Mouse (Mus musculus) thymus, adult 2 months (tissue): Measurements from ENCODE around the gene Syngr2. TPM values are rescaled to one million over a fixed set of nuclear protein-coding genes. Genes with fewer than 3 reads are reported as not detected.

Experiments
- DNase-seq: peaks from one replicate; pipeline ENCODE4 v3.0.0; 2021
- H3K27ac ChIP-seq: fragments of 200-500 bp; 2 replicates; pipeline ENCODE4 v1.5.1; 2012; ENCODE audit warnings: low read length, control low read depth; ENCODE audit not compliant: control insufficient read depth, insufficient read depth
- H3K27me3 ChIP-seq: fragments of 200-500 bp; 2 replicates; pipeline ENCODE4 v1.6.1; 2012; ENCODE audit warnings: mild to moderate bottlenecking, low read length, moderate library complexity, mixed read lengths; ENCODE audit not compliant: control insufficient read depth, insufficient read depth
- H3K36me3 ChIP-seq: fragments of 200-500 bp; 2 replicates; pipeline ENCODE4 v1.6.1; 2012; ENCODE audit warnings: mild to moderate bottlenecking, low read length, moderate library complexity; ENCODE audit not compliant: control insufficient read depth, insufficient read depth
- H3K4me1 ChIP-seq: fragments of 200-500 bp; replicated peaks from 2 replicates; pipeline ENCODE4 v1.6.1; 2012; ENCODE audit warnings: low read length; ENCODE audit not compliant: control insufficient read depth, insufficient read depth
- H3K4me3 ChIP-seq: fragments of 200-500 bp; 2 replicates; pipeline ENCODE4 v1.5.1; 2012; ENCODE audit warnings: mild to moderate bottlenecking, low read length, control low read depth, moderate library complexity; ENCODE audit not compliant: control insufficient read depth, insufficient read depth
- CTCF ChIP-seq: fragments of 200-500 bp; IDR thresholded peaks from 2 replicates; pipeline ENCODE4 v1.5.1; 2012; ENCODE audit warnings: mild to moderate bottlenecking, control low read depth, low read length, moderate library complexity, borderline replicate concordance; ENCODE audit not compliant: control insufficient read depth, poor library complexity, insufficient read depth; ENCODE audit errors: extremely low read depth
- POLR2A ChIP-seq: fragments of 200-500 bp; IDR thresholded peaks from 2 replicates; pipeline ENCODE4 v1.6.1; 2012; ENCODE audit warnings: mild to moderate bottlenecking, low read length, control low read depth, moderate library complexity; ENCODE audit not compliant: control insufficient read depth, poor library complexity, insufficient read depth; ENCODE audit errors: extremely low read depth
- WGBS: fragments of 180-500 bp; shearing (Covaris S2); methylation state at CpG from one replicate; pipeline ENCODE4 v1.1.7; 2018; 5-methylcytosine and 5-hydroxymethylcytosine counted together
- polyA plus RNA-seq: library from polyadenylated mRNA; depleted of rRNA; stranded (reverse); fragments of >200 nt; gene quantifications from 2 replicates; pipeline ENCODE4 v1.2.3, GENCODE M21; 2012

Syngr2 gene
- polyA plus RNA-seq, 1 experiment: 322 TPM

DNA sequence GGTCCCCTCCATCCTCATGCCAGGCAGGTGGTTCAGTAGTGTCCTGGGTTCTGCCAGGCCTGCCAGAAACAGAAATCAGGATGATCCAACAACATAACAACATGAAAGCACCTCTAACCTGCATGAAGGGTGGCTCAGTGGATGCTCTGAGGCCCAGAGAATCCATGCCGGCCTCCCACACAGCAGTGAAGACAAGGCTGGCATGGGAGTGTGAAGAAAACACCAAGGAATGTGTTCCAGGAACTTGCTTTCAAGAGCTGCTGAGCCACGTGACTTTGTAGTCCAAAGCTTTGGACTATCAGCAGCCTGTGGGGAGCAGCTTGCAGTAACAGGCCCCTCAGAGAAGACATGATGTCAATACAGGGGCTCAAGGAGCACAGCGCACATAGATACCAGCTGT lies 43.2 kb upstream of the Syngr2 start:
- 94% methylated on average over 3 of the region's 3 CpGs for WGBS
- Histone ChIP-seq H3K36me3 (peaks cover 11% of the 10 kb centered on the region), H3K4me1 (peaks cover 8% of the 10 kb centered on the region), H3K27me3 (no peaks in the 10 kb centered on the region), H3K4me3 (no peak overlapping the region), H3K27ac (no peak overlapping the region)
- TF ChIP-seq CTCF (no peak), POLR2A (no peak)
- DNase-seq: no peak

DNA sequence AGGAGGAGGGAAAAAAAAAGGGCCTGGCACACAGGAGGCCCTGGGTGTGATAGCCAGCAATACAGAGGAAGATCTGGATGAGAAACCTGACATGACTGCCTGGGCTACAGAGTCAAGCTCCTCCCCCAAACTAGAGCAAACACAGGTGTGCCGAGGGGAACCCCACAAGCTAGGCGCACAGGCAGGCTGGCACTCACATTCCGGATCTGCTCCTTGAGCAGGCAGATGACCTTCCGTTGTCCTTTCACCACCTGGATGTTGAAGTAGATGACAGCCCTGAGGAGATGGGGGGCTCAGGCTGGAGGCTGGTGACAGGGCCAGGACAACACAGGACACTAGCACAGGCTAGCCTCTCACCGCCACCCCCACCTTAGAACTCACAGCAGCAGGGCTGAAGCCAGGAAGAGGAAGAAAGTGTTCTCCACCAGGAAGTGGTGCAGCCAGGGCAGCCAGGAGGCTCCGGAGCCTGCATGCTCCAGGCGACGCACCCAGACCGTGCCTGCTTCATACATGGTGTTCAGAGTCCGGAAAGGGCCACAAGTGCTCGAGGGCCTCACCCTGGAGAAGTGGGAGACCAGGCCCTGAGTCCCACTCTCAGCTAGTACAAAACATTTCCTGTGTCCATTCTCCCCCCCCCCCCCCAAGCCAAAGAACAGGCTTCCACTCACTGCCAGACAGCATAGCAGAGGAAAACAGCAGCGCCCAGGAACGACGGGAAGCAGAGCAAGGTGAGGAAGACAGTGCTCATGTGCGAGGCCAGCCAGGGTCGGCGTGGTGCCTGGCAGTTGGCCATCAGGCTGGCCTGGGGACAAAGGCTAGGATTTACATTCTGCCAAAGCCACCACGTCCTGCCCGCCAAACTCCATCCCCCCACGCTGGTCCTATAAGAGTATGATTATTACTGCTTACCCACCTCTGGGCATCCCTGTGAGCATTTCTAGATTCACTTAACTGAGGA lies 40.5 kb upstream of the Syngr2 start:
- no peak for TF ChIP-seq POLR2A
- no peak for TF ChIP-seq CTCF
- Histone ChIP-seq H3K4me1 (peaks cover under 1% of the 10 kb centered on the region), H3K27ac (no peak overlapping the region), H3K27me3 (no peaks in the 10 kb centered on the region), H3K4me3 (no peak overlapping the region), H3K36me3 (peaks cover 16% of the 10 kb centered on the region)
- no peak for DNase-seq
- WGBS: 93% methylated on average over 20 of the region's 20 CpGs

DNA sequence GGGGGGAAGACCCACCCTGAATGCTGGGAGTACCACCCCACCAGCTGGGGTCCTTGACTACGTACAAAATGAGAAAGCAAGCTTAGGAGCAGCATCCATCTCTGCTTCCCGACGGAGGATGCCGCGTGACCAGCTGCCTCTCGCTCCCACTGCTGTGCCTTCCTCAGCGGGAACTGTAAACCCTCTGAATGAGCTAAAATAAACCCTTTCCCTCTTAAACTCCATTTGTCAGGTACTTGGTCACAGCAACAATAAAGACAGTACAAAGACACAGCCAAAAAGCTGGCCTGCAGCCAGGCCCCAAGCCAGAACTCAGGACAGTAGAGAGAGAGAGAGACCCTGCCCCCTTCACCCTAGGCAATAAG lies 39.8 kb upstream of the Syngr2 start:
- no peak overlapping the region for H3K4me3 ChIP-seq
- TF ChIP-seq POLR2A (no peak), CTCF (no peak)
- H3K4me1 ChIP-seq: no peaks in the 10 kb centered on the region; the same call in 1 of the 2 replicates
- H3K27me3 ChIP-seq: no peaks in the 10 kb centered on the region
- DNase-seq: no peak
- H3K36me3 ChIP-seq: peaks cover 22% of the 10 kb centered on the region
- no peak overlapping the region for H3K27ac ChIP-seq
- WGBS: 95% methylated on average over 7 of the region's 7 CpGs

- DNase-seq: no peak
- Histone ChIP-seq H3K4me3 (no peak overlapping the region), H3K4me1 (no peaks in the 10 kb centered on the region; the same call in 1 of the 2 replicates), H3K27ac (no peak overlapping the region), H3K27me3 (no peaks in the 10 kb centered on the region), H3K36me3 (peaks cover 29% of the 10 kb centered on the region)
- WGBS: 95% methylated on average over 10 of the region's 10 CpGs
- TF ChIP-seq CTCF (no peak), POLR2A (no peak)
Measured at GRCm38 (mm10) chr11:117770407-117770806, 39.1 kb upstream of the Syngr2 start.

DNA sequence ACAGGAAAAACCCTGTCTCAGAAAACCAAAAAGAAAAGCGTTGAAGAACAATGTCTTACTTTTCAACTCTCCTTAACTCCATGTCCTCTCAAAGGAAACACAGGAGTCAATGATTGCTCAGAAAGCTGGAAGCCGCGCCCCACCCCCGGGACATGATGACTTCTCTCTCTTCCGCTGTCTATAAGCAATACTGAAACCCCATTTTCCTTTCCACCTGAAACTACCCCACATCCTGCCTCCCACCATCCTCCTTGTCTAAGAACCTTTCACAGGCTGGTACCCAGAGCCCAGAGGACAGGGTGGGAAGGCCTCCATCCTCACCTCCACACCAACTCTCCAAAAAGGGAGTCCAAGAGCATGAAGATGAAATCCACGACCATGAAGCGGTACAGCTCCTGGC lies 37.1 kb upstream of the Syngr2 start:
- no peak for DNase-seq
- WGBS: 92% methylated on average over 7 of the region's 7 CpGs
- no peaks in the 10 kb centered on the region for H3K27me3 ChIP-seq
- TF ChIP-seq POLR2A: no peak
- no peak for TF ChIP-seq CTCF
- H3K4me1 ChIP-seq: peaks cover 16% of the 10 kb centered on the region
- H3K4me3 ChIP-seq: no peak overlapping the region
- H3K36me3 ChIP-seq: peaks cover 26% of the 10 kb centered on the region
- no peak overlapping the region for H3K27ac ChIP-seq

DNA sequence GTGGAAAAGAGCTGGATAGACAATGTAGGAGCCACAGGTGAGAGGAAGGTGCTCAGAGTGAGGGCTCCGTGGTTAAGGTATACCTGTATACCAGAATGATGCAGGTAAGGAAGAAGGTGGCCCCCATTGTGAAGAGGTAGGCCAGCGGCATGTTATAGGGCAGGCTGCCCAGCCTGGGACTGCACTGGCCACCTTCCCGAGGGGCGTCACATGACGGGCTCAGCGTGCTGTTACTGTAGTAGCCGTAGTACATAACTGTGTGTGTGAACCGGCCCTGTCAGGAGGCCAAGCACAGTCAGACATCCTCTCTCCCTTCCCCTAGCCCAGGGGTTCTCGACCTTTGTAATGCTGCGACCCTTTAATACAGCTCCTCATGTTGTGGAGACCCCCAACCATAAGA lies 34.5 kb upstream of the Syngr2 start:
- no peak for DNase-seq
- Histone ChIP-seq H3K4me1 (peaks cover 35% of the 10 kb centered on the region), H3K27ac (no peak overlapping the region), H3K27me3 (no peaks in the 10 kb centered on the region), H3K4me3 (no peak overlapping the region), H3K36me3 (peaks cover 23% of the 10 kb centered on the region)
- 98% methylated on average over 10 of the region's 10 CpGs for WGBS
- TF ChIP-seq CTCF: no peak

DNA sequence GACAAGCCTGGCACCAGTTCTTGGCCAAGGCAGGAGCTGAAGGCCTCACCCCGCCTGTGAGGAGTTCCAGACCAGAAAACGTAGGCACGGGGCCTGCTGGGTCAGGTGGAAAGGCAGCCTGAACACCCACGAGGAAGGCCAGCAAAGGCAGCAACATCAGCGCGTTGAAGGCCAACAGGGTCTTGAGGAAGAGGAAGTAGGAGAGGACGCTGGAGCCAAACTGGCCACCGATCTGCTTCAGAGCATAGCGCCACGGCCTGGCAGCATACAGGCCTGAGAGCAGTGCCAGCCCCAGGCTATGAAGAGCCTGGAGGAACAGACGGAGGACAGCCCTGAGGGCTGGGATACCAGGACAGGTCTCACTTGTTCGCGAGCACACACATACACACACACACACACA lies 33.9 kb upstream of the Syngr2 start:
- DNase-seq: no peak
- Histone ChIP-seq H3K36me3 (peaks cover 23% of the 10 kb centered on the region), H3K27ac (no peak overlapping the region), H3K27me3 (no peaks in the 10 kb centered on the region), H3K4me1 (peaks cover 35% of the 10 kb centered on the region), H3K4me3 (no peak overlapping the region)
- 93% methylated on average over 13 of the region's 13 CpGs for WGBS
- TF ChIP-seq CTCF (no peak), POLR2A (no peak)
